Mouse (Mus musculus): ENCODE results near the gene Ywhag. TPM values are rescaled to one million over a fixed set of nuclear protein-coding genes. Genes with fewer than 3 reads are reported as not detected.

Ywhag gene
- polyA plus RNA-seq, 1 experiment from 2014 or later: 164 TPM

DNA sequence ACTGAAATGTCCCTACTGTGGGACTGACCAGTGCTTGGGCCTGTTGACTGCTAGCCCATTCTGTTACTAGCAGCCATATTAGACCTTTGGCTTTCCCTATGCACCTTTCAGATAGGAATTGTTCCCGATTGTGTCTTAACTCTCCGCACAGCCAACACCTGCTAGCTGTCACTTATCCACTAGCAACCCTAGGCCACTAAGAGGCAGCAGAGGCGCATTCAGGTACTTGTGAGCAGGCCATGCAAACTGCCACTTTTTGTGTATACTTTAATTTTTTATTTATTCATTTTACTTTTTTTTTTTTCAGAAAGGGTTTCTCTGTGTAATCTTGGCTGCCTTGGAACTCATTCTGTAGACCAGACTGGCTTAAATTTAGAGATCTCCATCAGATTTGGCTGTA is 33.7 kb downstream of the Ywhag start:
- peaks cover 20% of the 10 kb centered on the region for H3K4me1 ChIP-seq
- no peak for ATAC-seq (ENCODE audit: insufficient number of reproducible peaks, insufficient read depth, low FRiP score, low TSS enrichment, low read depth)
- H3K27ac ChIP-seq: no peak overlapping the region
- H3K27me3 ChIP-seq: no peaks in the 10 kb centered on the region
- no peak overlapping the region for H3K4me2 ChIP-seq
- H3K4me3 ChIP-seq: no peak overlapping the region
- no peak overlapping the region for H3K9ac ChIP-seq
- H3K9me3 ChIP-seq: no peaks in the 10 kb centered on the region
- 81% methylated on average over 3 of the region's 3 CpGs for WGBS
- peaks cover 4% of the 10 kb centered on the region; the same call in 1 of the 2 replicates for H3K36me3 ChIP-seq

DNA sequence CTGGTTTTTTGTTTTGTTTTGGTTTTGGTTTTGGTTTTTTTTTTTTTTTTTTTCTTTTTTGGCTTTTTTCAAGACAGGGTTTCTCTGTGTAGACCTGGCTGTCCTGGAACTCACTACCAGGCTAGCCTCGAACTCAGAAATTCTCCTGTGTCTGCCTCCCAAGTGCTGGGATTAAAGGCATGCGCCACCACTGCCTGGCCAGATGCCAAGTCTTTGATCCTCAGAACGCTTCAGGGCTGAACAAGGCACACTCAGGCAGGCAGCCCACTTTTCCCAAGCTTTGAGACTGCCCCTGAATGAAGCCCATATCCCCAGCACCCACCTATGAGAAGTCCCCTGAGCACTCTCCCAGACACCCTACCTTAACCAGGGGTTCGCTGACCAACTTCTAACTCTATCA is 34.6 kb downstream of the Ywhag start:
- no peaks in the 10 kb centered on the region for H3K27me3 ChIP-seq
- 48% methylated on average over 4 of the region's 4 CpGs for WGBS
- H3K9ac ChIP-seq: no peak overlapping the region
- peaks cover 17% of the 10 kb centered on the region for H3K4me1 ChIP-seq
- H3K4me2 ChIP-seq: no peak overlapping the region
- H3K9me3 ChIP-seq: no peaks in the 10 kb centered on the region
- no peak overlapping the region for H3K27ac ChIP-seq
- H3K4me3 ChIP-seq: no peak overlapping the region
- no peak for ATAC-seq (ENCODE audit: insufficient number of reproducible peaks, insufficient read depth, low FRiP score, low TSS enrichment, low read depth)
- peaks cover 4% of the 10 kb centered on the region; the same call in 1 of the 2 replicates for H3K36me3 ChIP-seq

- no peak for ATAC-seq (ENCODE audit: insufficient number of reproducible peaks, insufficient read depth, low FRiP score, low TSS enrichment, low read depth)
- Histone ChIP-seq H3K9me3 (no peaks in the 10 kb centered on the region), H3K27me3 (no peaks in the 10 kb centered on the region), H3K9ac (no peak overlapping the region), H3K27ac (no peak overlapping the region), H3K4me3 (no peak overlapping the region), H3K4me2 (no peak overlapping the region), H3K4me1 (peaks cover 9% of the 10 kb centered on the region; the same call in 1 of the 2 replicates), H3K36me3 (no peaks in the 10 kb centered on the region)
- WGBS: 86% methylated on average over 4 of the region's 4 CpGs
Observed at GRCm38 (mm10) chr5:135898995-135899394, 35.4 kb downstream of the Ywhag start.

DNA sequence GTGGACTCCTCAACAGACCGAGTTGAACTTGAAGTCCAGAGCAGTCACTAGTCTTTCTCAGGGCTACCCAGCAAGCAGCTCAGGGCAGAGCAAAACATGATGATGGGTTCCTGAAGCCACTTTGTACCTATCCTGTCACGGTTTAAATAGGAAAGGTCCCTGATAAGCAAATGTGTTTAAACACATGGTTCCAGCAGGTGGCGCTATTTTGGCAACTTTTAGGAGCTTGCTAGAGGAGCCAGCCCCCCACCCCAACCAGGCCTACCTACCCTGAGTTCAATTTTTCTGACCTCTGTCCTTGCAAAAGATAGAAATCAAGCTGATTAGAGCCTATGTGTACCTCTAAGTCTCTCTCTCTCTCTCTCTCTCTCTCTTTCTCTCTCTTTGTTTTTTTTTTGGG is 36.4 kb downstream of the Ywhag start:
- 18% methylated on average over 3 of the region's 3 CpGs for WGBS
- Histone ChIP-seq H3K27me3 (no peaks in the 10 kb centered on the region), H3K27ac (no peak overlapping the region), H3K36me3 (no peaks in the 10 kb centered on the region), H3K4me2 (no peak overlapping the region), H3K9ac (no peak overlapping the region), H3K4me1 (peaks cover 7% of the 10 kb centered on the region), H3K9me3 (no peaks in the 10 kb centered on the region), H3K4me3 (no peak overlapping the region)
- ATAC-seq (ENCODE audit: insufficient number of reproducible peaks, insufficient read depth, low FRiP score, low TSS enrichment, low read depth): no peak

DNA sequence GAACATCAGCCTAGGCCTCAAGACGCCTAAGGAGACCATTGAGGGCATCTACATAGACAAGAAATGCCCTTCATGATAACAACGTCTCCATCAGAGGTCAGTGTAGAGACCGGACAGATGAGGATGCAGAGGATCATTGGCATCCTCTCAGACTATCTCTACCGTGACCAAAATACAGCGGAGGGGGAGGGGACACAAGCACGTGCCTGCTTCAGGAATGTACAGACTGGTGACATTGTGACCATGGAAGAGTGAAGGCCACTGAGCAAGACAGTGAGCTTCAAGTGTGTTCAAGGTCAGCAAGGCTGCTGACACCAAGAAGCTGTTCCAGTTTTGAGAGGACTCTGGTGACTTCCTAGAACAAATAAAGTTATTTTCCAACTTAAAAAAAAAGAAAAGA is 39.5 kb downstream of the Ywhag start:
- peaks cover 12% of the 10 kb centered on the region; the same call in 1 of the 2 replicates for H3K27me3 ChIP-seq
- H3K4me1 ChIP-seq: peaks cover 15% of the 10 kb centered on the region; the same call in 1 of the 2 replicates
- no peak overlapping the region for H3K9ac ChIP-seq
- H3K4me3 ChIP-seq: no peak overlapping the region
- 79% methylated on average over 6 of the region's 6 CpGs for WGBS
- no peaks in the 10 kb centered on the region for H3K36me3 ChIP-seq
- ATAC-seq (ENCODE audit: insufficient number of reproducible peaks, insufficient read depth, low FRiP score, low TSS enrichment, low read depth): no peak
- H3K4me2 ChIP-seq: no peak overlapping the region
- H3K9me3 ChIP-seq: no peaks in the 10 kb centered on the region
- no peak overlapping the region for H3K27ac ChIP-seq

GRCm38 (mm10) chr5:135892589-135893351 is 41.6 kb downstream of the Ywhag start:
- peak overlapping the region; percentile 79 for H3K27ac ChIP-seq
- H3K9ac ChIP-seq: peak overlapping the region; percentile 46
- no peak; the same call in 1 of the 2 replicates for ATAC-seq (ENCODE audit: insufficient number of reproducible peaks, insufficient read depth, low FRiP score, low TSS enrichment, low read depth)

GRCm38 (mm10) chr5:135890920-135891319 is 43.5 kb downstream of the Ywhag start:
- WGBS: 62% methylated on average over 3 of the region's 3 CpGs
- ATAC-seq (ENCODE audit: insufficient number of reproducible peaks, insufficient read depth, low FRiP score, low TSS enrichment, low read depth): no peak
- no peak overlapping the region for H3K4me3 ChIP-seq

More at GRCm38 (mm10) chr5:135892589-135893351, 41.6 kb downstream of the Ywhag start:
- H3K27me3 ChIP-seq: peaks cover 25% of the 10 kb centered on the region
- 41% methylated on average over 9 of the region's 9 CpGs for WGBS
- no peaks in the 10 kb centered on the region for H3K9me3 ChIP-seq
- peaks cover 24% of the 10 kb centered on the region for H3K4me1 ChIP-seq
- H3K4me3 ChIP-seq: no peak overlapping the region
- no peaks in the 10 kb centered on the region for H3K36me3 ChIP-seq
- peak overlapping the region; percentile 18 for H3K4me2 ChIP-seq

DNA sequence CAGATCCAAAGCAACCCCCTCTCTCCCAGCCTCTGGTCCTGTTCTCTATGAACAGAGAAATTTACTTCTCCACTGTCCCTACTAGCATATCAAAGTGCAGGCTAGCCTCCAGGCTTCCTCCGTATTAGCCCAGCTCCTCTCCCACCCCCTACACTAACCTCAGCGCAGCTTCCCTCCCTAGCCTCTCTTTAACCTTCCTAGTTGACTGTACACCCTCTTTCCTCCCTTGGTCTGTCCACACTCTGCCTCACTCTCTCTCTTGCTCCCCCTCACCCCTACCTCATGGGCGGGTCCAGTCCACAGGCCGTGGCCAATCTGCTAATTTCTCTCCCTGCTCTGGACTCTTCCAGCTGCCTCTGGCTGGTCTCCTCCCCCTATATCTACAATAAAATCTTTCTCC is 44.1 kb downstream of the Ywhag start:
- H3K27ac ChIP-seq: no peak overlapping the region
- no peaks in the 10 kb centered on the region for H3K36me3 ChIP-seq
- H3K4me2 ChIP-seq: no peak overlapping the region
- H3K4me3 ChIP-seq: no peak overlapping the region
- H3K9me3 ChIP-seq: no peaks in the 10 kb centered on the region
- H3K4me1 ChIP-seq: peaks cover 29% of the 10 kb centered on the region
- WGBS: 32% methylated on average over 4 of the region's 4 CpGs
- H3K27me3 ChIP-seq: peaks cover 39% of the 10 kb centered on the region
- ATAC-seq (ENCODE audit: insufficient number of reproducible peaks, insufficient read depth, low FRiP score, low TSS enrichment, low read depth): no peak
- no peak overlapping the region for H3K9ac ChIP-seq

More at GRCm38 (mm10) chr5:135890920-135891319, 43.5 kb downstream of the Ywhag start:
- Histone ChIP-seq H3K4me1 (peaks cover 29% of the 10 kb centered on the region), H3K27me3 (peaks cover 34% of the 10 kb centered on the region), H3K36me3 (no peaks in the 10 kb centered on the region), H3K27ac (no peak overlapping the region), H3K9ac (no peak overlapping the region), H3K9me3 (no peaks in the 10 kb centered on the region), H3K4me2 (no peak overlapping the region)

DNA sequence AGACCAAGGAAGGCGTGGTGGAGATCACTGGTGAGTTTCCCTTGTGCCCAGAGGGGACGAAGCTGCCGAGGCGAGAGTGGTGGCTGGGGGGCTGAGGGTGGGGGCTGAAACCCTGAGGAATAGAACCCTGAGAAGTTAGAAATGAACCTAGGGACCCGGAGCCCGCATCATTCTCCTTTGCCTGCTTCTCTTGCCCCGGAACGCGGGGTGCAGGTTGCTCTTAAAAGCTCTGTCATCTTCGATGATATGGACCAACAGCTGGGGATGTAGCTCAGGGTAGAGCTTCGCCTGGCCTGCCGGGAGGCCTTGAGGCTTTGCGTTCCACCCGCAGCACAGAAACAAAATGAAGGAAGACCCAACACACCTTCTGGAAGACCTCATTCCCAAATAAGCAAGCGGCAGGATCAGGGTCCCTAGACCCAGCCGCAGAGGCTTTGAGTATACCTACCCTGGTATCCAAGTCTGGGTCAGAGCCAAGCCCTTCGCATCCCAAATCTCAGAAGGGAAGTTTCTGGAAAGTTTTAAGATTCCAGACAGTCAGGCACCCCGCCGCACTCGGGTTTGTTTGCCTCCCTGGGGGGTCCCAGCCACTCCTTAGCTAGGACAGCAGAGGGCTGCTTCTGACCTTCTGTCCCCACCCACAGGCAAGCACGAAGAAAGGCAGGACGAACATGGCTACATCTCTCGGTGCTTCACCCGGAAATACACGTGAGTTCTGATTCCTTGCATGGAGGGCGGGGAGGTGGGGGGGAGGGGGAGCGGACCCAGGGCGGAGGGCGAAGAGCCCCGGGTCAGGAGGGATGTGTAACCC is 45.8 kb downstream of the Ywhag start:
- ATAC-seq (ENCODE audit: insufficient number of reproducible peaks, insufficient read depth, low FRiP score, low TSS enrichment, low read depth): no peak
- H3K4me2 ChIP-seq: peak overlapping the region; percentile 68
- peaks cover 39% of the 10 kb centered on the region for H3K27me3 ChIP-seq
- 3% methylated on average over 30 of the region's 30 CpGs for WGBS
- no peaks in the 10 kb centered on the region for H3K9me3 ChIP-seq
- no peaks in the 10 kb centered on the region for H3K36me3 ChIP-seq
- H3K27ac ChIP-seq: no peak overlapping the region
- peak overlapping the region; percentile 54 for H3K9ac ChIP-seq
- peak overlapping the region; percentile 43 for H3K4me3 ChIP-seq
- peaks cover 29% of the 10 kb centered on the region for H3K4me1 ChIP-seq

GRCm38 (mm10) chr5:135887675-135888102 is 46.7 kb downstream of the Ywhag start, which contains the start of gene Hspb1:
Hspb1 (plus strand) TSS chr5:135887919.
- H3K27me3 ChIP-seq: peaks cover 39% of the 10 kb centered on the region

DNA sequence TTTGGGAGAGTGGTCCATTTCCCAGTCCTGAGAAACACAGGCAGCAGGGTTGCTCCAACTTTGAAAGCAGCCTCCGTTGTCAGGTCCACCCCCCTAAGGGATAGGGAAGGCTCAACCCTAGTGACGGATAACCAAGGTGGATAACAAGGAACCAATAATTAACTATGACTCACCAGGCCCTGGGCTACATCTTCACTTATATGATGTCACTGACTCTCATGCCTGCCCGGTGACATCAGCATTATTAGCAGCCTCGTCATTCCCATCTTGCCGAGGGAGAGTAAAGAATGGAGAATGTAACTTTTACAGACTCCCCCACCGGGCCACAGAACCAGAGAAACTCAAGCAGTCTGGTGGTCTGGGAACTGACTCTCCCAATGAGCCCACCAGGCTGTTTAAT is 49.8 kb downstream of the Ywhag start:
- H3K36me3 ChIP-seq: no peaks in the 10 kb centered on the region
- no peak overlapping the region for H3K9ac ChIP-seq
- no peak overlapping the region for H3K4me3 ChIP-seq
- H3K27ac ChIP-seq: no peak overlapping the region
- peaks cover 27% of the 10 kb centered on the region for H3K27me3 ChIP-seq
- ATAC-seq (ENCODE audit: insufficient number of reproducible peaks, insufficient read depth, low FRiP score, low TSS enrichment, low read depth): no peak
- no peak overlapping the region for H3K4me2 ChIP-seq
- peaks cover 18% of the 10 kb centered on the region for H3K4me1 ChIP-seq
- no peaks in the 10 kb centered on the region for H3K9me3 ChIP-seq
- 64% methylated on average over 6 of the region's 6 CpGs for WGBS

More at GRCm38 (mm10) chr5:135887675-135888102, 46.7 kb downstream of the Ywhag start, which contains the start of gene Hspb1:
- Histone ChIP-seq H3K4me2 (peak within 1 kb of the TSS; percentile 68), H3K27ac (no peak within 1 kb of the TSS), H3K9ac (peak within 1 kb of the TSS; percentile 58), H3K9me3 (no peaks in the 10 kb centered on the region), H3K4me3 (peak within 1 kb of the TSS; percentile 45), H3K36me3 (no peaks in the 10 kb centered on the region), H3K4me1 (peaks cover 20% of the 10 kb centered on the region)
- ATAC-seq (ENCODE audit: insufficient number of reproducible peaks, insufficient read depth, low FRiP score, low TSS enrichment, low read depth): no peak
- 2% methylated on average over 24 of the region's 24 CpGs for WGBS

All from embryonic facial prominence, embryonic 13.5 days (tissue).